ENCODE assay signal across 25 mouse cellular contexts in the genomic region with DNA sequence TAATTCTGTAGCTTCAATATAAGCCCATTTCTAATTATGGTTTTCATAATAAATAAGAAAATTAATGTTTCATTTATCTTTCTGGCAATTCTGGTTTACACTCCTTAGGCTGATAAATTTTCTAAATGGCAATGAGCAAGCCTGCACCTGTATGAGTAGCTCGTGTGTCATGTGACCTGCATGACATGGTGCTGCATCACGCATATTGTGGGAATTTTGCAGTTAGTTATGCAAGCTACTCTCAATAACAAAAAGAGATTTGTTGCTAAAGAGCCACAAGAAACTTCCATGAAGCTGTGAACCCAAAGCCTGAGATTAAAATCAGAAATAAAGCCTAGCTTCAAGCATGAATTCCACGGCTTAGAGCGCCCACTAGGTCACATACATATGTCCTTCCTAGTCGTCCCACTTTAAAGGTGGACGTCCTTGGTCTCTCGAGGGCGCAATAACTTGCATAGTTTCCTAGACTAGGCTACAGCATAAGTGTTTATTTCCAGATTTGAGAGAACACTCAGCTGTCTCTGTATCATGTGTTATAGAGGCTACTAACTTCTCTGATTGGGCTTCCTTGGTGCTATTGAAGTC.
DNase-seq lines count a peak whose midpoint lies in the region; TF ChIP-seq lines count a peak whose summit lies in the region.
"Had no signal": no experiment of that assay in that cellular context is flagged by ENCODE, and none has a peak within 500 bp of the region (broad histone marks: within the 10 kb centered on the region; RNA-seq: fewer than 3 reads in every experiment).

No protein-coding gene starts in this region.

- peak overlapping the region; percentile 17; the same call in 1 of the 2 replicates for H3K9ac ChIP-seq in CH12.LX (ENCODE audit: insufficient read depth, low read depth)
- H3K9ac ChIP-seq in MEL (ENCODE audit: control insufficient read depth, low read depth, low read length, poor library complexity, severe bottlenecking), result no peak overlapping the region
- H3K9ac ChIP-seq: embryonic facial prominence, embryonic 12.5 days; embryonic facial prominence, embryonic 15.5 days; heart, embryonic 12.5 days; heart, embryonic 15.5 days; hindbrain, embryonic 14.5 days had no signal

- H3K4me3 ChIP-seq in lung, adult 2 months (replicated peaks; ENCODE audit: extremely low read depth, low read depth, low read length), result no peak overlapping the region
- H3K4me3 ChIP-seq in CH12.LX (replicated peaks in 1 of 3; ENCODE audit: low read depth in 2 of 3, low read length in 2 of 3, poor library complexity in 1 of 3), result no peak overlapping the region
- H3K4me3 ChIP-seq in MEL (ENCODE audit: control insufficient read depth in 1 of 2, insufficient read depth in 1 of 2, low read depth in 2 of 2, low read length in 2 of 2), result no peak overlapping the region
- H3K4me3 ChIP-seq: embryonic facial prominence, embryonic 12.5 days; embryonic facial prominence, embryonic 15.5 days; heart, adult 2 months; heart, embryonic 12.5 days; heart, embryonic 15.5 days had no signal

- TF ChIP-seq RAD21 in CH12.LX (IDR thresholded peaks at IDR 0.05; ENCODE audit: low read depth, low read length) (peak; percentile 37), MEL (IDR thresholded peaks at IDR 0.05; ENCODE audit: low read depth, low read length) (no peak)

- dilution Hi-C loops in CH12.LX (cut with MboI; ENCODE audit: extremely low pct_ligation_motif_present, extremely low pct_unique_long_range_greater_than_20kb, low sequenced_read_pairs), result no loop called here

- TF ChIP-seq CTCF in lung, adult 2 months (IDR thresholded peaks at IDR 0.05; ENCODE audit: insufficient read depth, low read length), result no peak
- TF ChIP-seq CTCF in CH12.LX (conservative IDR thresholded peaks at IDR 0.05 in 1 of 2, IDR thresholded peaks at IDR 0.05 in 1 of 2; ENCODE audit: low read depth in 2 of 2, low read length in 2 of 2) (peak in 1 of 2 experiments; percentile 52; a peak in 2 of 4 replicates), MEL (IDR thresholded peaks at IDR 0.05 in 2 of 3, conservative IDR thresholded peaks at IDR 0.05 in 1 of 3; ENCODE audit: control insufficient read depth in 1 of 3, insufficient read depth in 1 of 3, low read depth in 2 of 3, low read length in 3 of 3, poor library complexity in 1 of 3, severe bottlenecking in 1 of 3) (no peak)

- H3K36me3 ChIP-seq in CH12.LX (replicated peaks in 1 of 2; ENCODE audit: control insufficient read depth in 1 of 2, insufficient read depth in 1 of 2, low read length in 1 of 2), result peaks cover 19 to 51% of the 10 kb centered on the region in 2 experiments
- H3K36me3 ChIP-seq in MEL (ENCODE audit: control insufficient read depth in 1 of 2, insufficient read depth in 2 of 2, low read length in 2 of 2), result peaks cover 0 to 24% of the 10 kb centered on the region in 2 experiments; a peak in 2 of 4 replicates
- H3K36me3 ChIP-seq: embryonic facial prominence, embryonic 12.5 days; embryonic facial prominence, embryonic 15.5 days; heart, embryonic 15.5 days had no signal

- no peak for TF ChIP-seq EP300 in CH12.LX (IDR thresholded peaks at IDR 0.05; ENCODE audit: low read length)
- TF ChIP-seq EP300 in MEL (IDR thresholded peaks at IDR 0.05; ENCODE audit: low read depth in 1 of 2, low read length in 2 of 2), result no peak

- H3K27me3 ChIP-seq in CH12.LX (replicated peaks) (no peaks in the 10 kb centered on the region), MEL (ENCODE audit: control insufficient read depth in 1 of 2, insufficient read depth in 2 of 2, low read length in 2 of 2) (no peaks in the 10 kb centered on the region)
- H3K27me3 ChIP-seq: embryonic facial prominence, embryonic 12.5 days; embryonic facial prominence, embryonic 15.5 days; heart, embryonic 12.5 days; heart, embryonic 15.5 days; Patski had no signal

- 55% methylated on average over 8 of the region's 8 CpGs for WGBS in lung, adult 2 months

- in situ Hi-C loops in CH12.LX (cut with MboI; ENCODE audit: low pct_ligation_motif_present, low pct_unique_long_range_greater_than_20kb, low sequenced_read_pairs), result no loop called here

- H3K79me2 ChIP-seq in CH12.LX (replicated peaks; ENCODE audit: control insufficient read depth, extremely low read depth, insufficient read depth, poor library complexity, severe bottlenecking) (peaks cover 77% of the 10 kb centered on the region), MEL (ENCODE audit: control insufficient read depth, insufficient read depth, low read length, poor library complexity) (no peaks in the 10 kb centered on the region)

- no peak for TF ChIP-seq POLR2A in lung, adult 2 months (IDR thresholded peaks at IDR 0.05; ENCODE audit: borderline replicate concordance, extremely low read depth, low read depth, low read length)
- TF ChIP-seq POLR2A in CH12.LX (IDR thresholded peaks at IDR 0.05; ENCODE audit: low read depth, low read length), result no peak
- no peak for TF ChIP-seq POLR2A in MEL (IDR thresholded peaks at IDR 0.05; ENCODE audit: control insufficient read depth in 1 of 2, insufficient read depth in 1 of 2, low read depth in 1 of 2, low read length in 2 of 2, poor library complexity in 1 of 2)

- H3K4me1 ChIP-seq in lung, adult 2 months (ENCODE audit: control insufficient read depth, insufficient read depth, low read length), result peaks cover 15% of the 10 kb centered on the region
- H3K4me1 ChIP-seq in CH12.LX (ENCODE audit: control insufficient read depth in 1 of 2, insufficient read depth in 2 of 2) (peaks cover 23 to 88% of the 10 kb centered on the region in 2 experiments), MEL (ENCODE audit: control insufficient read depth in 1 of 2, insufficient read depth in 2 of 2, low read length in 2 of 2) (peaks cover 14 to 19% of the 10 kb centered on the region in 2 experiments)
- H3K4me1 ChIP-seq: embryonic facial prominence, embryonic 15.5 days had no signal

- peak overlapping the region; percentile 90 for H3K4me2 ChIP-seq in CH12.LX (ENCODE audit: insufficient read depth, low read depth, poor library complexity, severe bottlenecking)
- H3K4me2 ChIP-seq: embryonic facial prominence, embryonic 12.5 days; embryonic facial prominence, embryonic 15.5 days; heart, embryonic 12.5 days; heart, embryonic 15.5 days; hindbrain, embryonic 14.5 days had no signal

- DNase-seq in heart, postnatal 4 days, result peak; percentile 2
- no peak for DNase-seq in heart, adult 9 months (ENCODE audit: low spot score in 2 of 2)
- DNase-seq in lung, adult 2 months, result peak; percentile 3
- DNase-seq in lung, postnatal 10 days, result no peak
- DNase-seq in CH12.LX (ENCODE audit: extremely low read depth) (no peak), MEL (ENCODE audit: low read depth, low spot score) (no peak)
- no peak for DNase-seq in left cerebral cortex, adult 18-20 months (ENCODE audit: low spot score in 2 of 2)
- DNase-seq: adrenal gland, postnatal 10 days; adrenal gland, postnatal 36 days; cerebellum, adult 11 months; cerebellum, adult 2 months; cerebellum, adult 9-11 months; cerebellum, postnatal 25 days; gastrocnemius, postnatal 14 days; heart, postnatal 10 days; heart, postnatal 36 days; kidney, adult 11 months had no signal

- no peaks in the 10 kb centered on the region for H3K9me3 ChIP-seq in CH12.LX (replicated peaks; ENCODE audit: low read length)
- H3K9me3 ChIP-seq in MEL (replicated peaks; ENCODE audit: insufficient read depth, low read length), result no peaks in the 10 kb centered on the region
- H3K9me3 ChIP-seq: embryonic facial prominence, embryonic 12.5 days; embryonic facial prominence, embryonic 15.5 days; heart, embryonic 12.5 days; heart, embryonic 15.5 days had no signal

- H3K27ac ChIP-seq in CH12.LX (ENCODE audit: insufficient read depth, low read depth) (peak overlapping the region; percentile 62), MEL (ENCODE audit: control insufficient read depth, low read depth, low read length) (no peak overlapping the region)
- H3K27ac ChIP-seq: embryonic facial prominence, embryonic 12.5 days; embryonic facial prominence, embryonic 15.5 days; heart, embryonic 15.5 days; hindbrain, embryonic 14.5 days; hindbrain, postnatal 0 days had no signal

TF ChIP-seq in CH12.LX, 34 proteins besides CTCF, POLR2A, EP300 and RAD21:
- TF ChIP-seq USF2 (conservative IDR thresholded peaks at IDR 0.05; ENCODE audit: low read depth, low read length) (peak; percentile 56), GABPA (IDR thresholded peaks at IDR 0.05; ENCODE audit: insufficient replicate concordance, low read depth, low read length) (no peak), BHLHE40 (IDR thresholded peaks at IDR 0.05; ENCODE audit: low read depth, low read length) (peak; percentile 74), USF1 (IDR thresholded peaks at IDR 0.05; ENCODE audit: low read depth, low read length) (peak; percentile 69), MYC (IDR thresholded peaks at IDR 0.05; ENCODE audit: low read depth, low read length) (no peak), SMC3 (IDR thresholded peaks at IDR 0.05; ENCODE audit: low read depth, low read length) (peak; percentile 41; the same call in 1 of the 2 replicates), KAT2A (IDR thresholded peaks at IDR 0.05; ENCODE audit: insufficient replicate concordance, low read length) (no peak)

TF ChIP-seq in MEL, 35 proteins besides CTCF, POLR2A, EP300 and RAD21:
- no peak for TF ChIP-seq TCF12 (IDR thresholded peaks at IDR 0.05; ENCODE audit: low read depth, low read length)
- TF ChIP-seq JUND (IDR thresholded peaks at IDR 0.05; ENCODE audit: low read depth, low read length), result no peak
- no peak for TF ChIP-seq E2F4 (IDR thresholded peaks at IDR 0.05; ENCODE audit: borderline replicate concordance, low read depth, low read length)
- TF ChIP-seq USF1 (IDR thresholded peaks at IDR 0.05; ENCODE audit: low read depth, low read length), result 0 out of 2 replicates have a peak, but pooled peaks have one; percentile 8
- TF ChIP-seq MAFK (IDR thresholded peaks at IDR 0.05; ENCODE audit: borderline replicate concordance, low read depth, low read length), result no peak

Comparison
In these comparisons a context has a peak if more than half of its experiments do, and no peak if none do; other contexts are left out.
1. DNase-seq: peak in heart, postnatal 4 days (single experiment) and lung, adult 2 months (single experiment); none in heart, adult 9 months (0 of 2), lung, postnatal 10 days (single experiment), CH12.LX (single experiment), MEL (single experiment) and left cerebral cortex, adult 18-20 months (0 of 2).